In genomic region chr11:29571536-29571935, GRCm38 (mm10) we compare ENCODE assay signal across 29 mouse cellular contexts. TPM values are rescaled to one million over a fixed set of nuclear protein-coding genes. Genes with fewer than 3 reads are reported as not detected.
DNase-seq lines count a peak whose midpoint lies in the region; ATAC-seq and TF ChIP-seq lines count a peak whose summit lies in the region.
"Had no signal": no experiment of that assay in that cellular context is flagged by ENCODE, and none has a peak within 500 bp of the region (broad histone marks: within the 10 kb centered on the region; RNA-seq: fewer than 3 reads in every experiment).

No protein-coding gene starts in this region.

- H3K4me3 ChIP-seq in embryonic facial prominence, embryonic 14.5 days (ENCODE audit: low read depth, low read length), result no peak overlapping the region
- H3K4me3 ChIP-seq: embryonic facial prominence, embryonic 15.5 days; gastrocnemius, adult 2 months; heart, embryonic 12.5 days; heart, embryonic 15.5 days had no signal

- no peaks in the 10 kb centered on the region for H3K4me1 ChIP-seq in embryonic facial prominence, embryonic 14.5 days (ENCODE audit: control insufficient read depth, insufficient read depth, low read length)
- H3K4me1 ChIP-seq: embryonic facial prominence, embryonic 15.5 days; heart, embryonic 12.5 days; heart, embryonic 15.5 days had no signal

- H3K9me3 ChIP-seq in embryonic facial prominence, embryonic 14.5 days (ENCODE audit: control insufficient read depth, low read length), result no peaks in the 10 kb centered on the region
- H3K9me3 ChIP-seq: embryonic facial prominence, embryonic 15.5 days; heart, embryonic 12.5 days; heart, embryonic 15.5 days had no signal

- H3K9ac ChIP-seq in embryonic facial prominence, embryonic 14.5 days (ENCODE audit: low read depth, low read length), result no peak overlapping the region
- H3K9ac ChIP-seq: embryonic facial prominence, embryonic 15.5 days; forebrain, postnatal 0 days; heart, embryonic 12.5 days; heart, embryonic 15.5 days; hindbrain, embryonic 14.5 days had no signal

- no peak for TF ChIP-seq POLR2A in brain, embryonic 14.5 days (IDR thresholded peaks at IDR 0.05; ENCODE audit: borderline replicate concordance, extremely low read depth, insufficient read depth, insufficient read length, poor library complexity, severe bottlenecking)

- H3K4me2 ChIP-seq in embryonic facial prominence, embryonic 14.5 days (ENCODE audit: low read depth, low read length), result no peak overlapping the region
- H3K4me2 ChIP-seq: embryonic facial prominence, embryonic 15.5 days; heart, embryonic 12.5 days; heart, embryonic 15.5 days; hindbrain, embryonic 14.5 days had no signal

- ATAC-seq in embryonic facial prominence, embryonic 14.5 days (ENCODE audit: low read depth), result no peak
- ATAC-seq: activated CD4-positive, CD25-positive, alpha-beta regulatory T cell, adult 4 months; CD4-positive, CD25-positive, alpha-beta regulatory T cell, adult 4 months; forebrain, embryonic 14.5 days; forebrain, postnatal 0 days; hindbrain, postnatal 0 days; intestine, postnatal 0 days had no signal

- DNase-seq in embryo, embryonic 10 days (ENCODE audit: low spot score), result peak; percentile 12
- no peak for DNase-seq in embryo, embryonic 9.5 days (ENCODE audit: extremely low spot score)
- DNase-seq in 3T3-L1 (ENCODE audit: low read depth, low spot score), result peak; percentile 38
- DNase-seq in brain, embryonic 14.5 days (ENCODE audit: low read depth), result peak; percentile 4
- peak; percentile 49 for DNase-seq in embryonic facial prominence, embryonic 14.5 days (ENCODE audit: low spot score)
- no peak for DNase-seq in layer of hippocampus, postnatal 36 days
- DNase-seq in heart, postnatal 4 days, result no peak
- DNase-seq: adrenal gland, adult 8-10 months; adrenal gland, postnatal 25 days; cerebellum, adult 18-20 months; cerebellum, adult 9-10 months; cerebellum, postnatal 14 days; embryo, embryonic 11 days; forebrain, postnatal 0 days; gastrocnemius, adult 2 months; gastrocnemius, postnatal 14 days; heart, adult 11 months; heart, postnatal 10 days; heart, postnatal 36 days had no signal

- H3K27ac ChIP-seq in embryonic facial prominence, embryonic 14.5 days (replicated peaks; ENCODE audit: low read depth, low read length), result no peak overlapping the region
- H3K27ac ChIP-seq: embryonic facial prominence, embryonic 15.5 days; gastrocnemius, adult 2 months; heart, embryonic 15.5 days; hindbrain, embryonic 14.5 days; hindbrain, postnatal 0 days had no signal

- WGBS in embryonic facial prominence, embryonic 14.5 days, result 42% methylated on average over 3 of the region's 3 CpGs

- no peak for TF ChIP-seq CTCF in brain, embryonic 14.5 days (IDR thresholded peaks at IDR 0.05; ENCODE audit: borderline replicate concordance, extremely low read depth, insufficient read depth, insufficient read length)

- H3K27me3 ChIP-seq in embryonic facial prominence, embryonic 14.5 days (replicated peaks; ENCODE audit: control insufficient read depth, insufficient read depth, low read length), result no peaks in the 10 kb centered on the region
- H3K27me3 ChIP-seq: embryonic facial prominence, embryonic 15.5 days; heart, embryonic 12.5 days; heart, embryonic 15.5 days had no signal

- H3K36me3 ChIP-seq in embryonic facial prominence, embryonic 14.5 days (ENCODE audit: control insufficient read depth, insufficient read depth, low read length), result no peaks in the 10 kb centered on the region
- H3K36me3 ChIP-seq: embryonic facial prominence, embryonic 15.5 days; heart, embryonic 12.5 days; heart, embryonic 15.5 days had no signal

RNA-seq across cellular contexts. Expression of gene Rps27a, which starts 23.6 kb away (rescaled TPM):
- polyA plus RNA-seq in brain, embryonic 14.5 days (2012; rRNA removed), result 884 and 893 TPM in 2 replicates
- polyA plus RNA-seq in embryonic facial prominence, embryonic 14.5 days (2014; fragmentation: Nextera tagmentation; extraction: Ambion mirVana), result 1,401 and 1,473 TPM in 2 replicates
- 100 to 1,000 TPM; 464 to 469 TPM for total RNA-seq in layer of hippocampus, postnatal 36 days (2021)
- 100 to 1,000 TPM; 749 to 777 TPM for total RNA-seq in heart, postnatal 4 days (2021)

RNA-seq across cellular contexts. Expression of gene Clhc1, which starts 23.8 kb away (rescaled TPM):
- polyA plus RNA-seq in brain, embryonic 14.5 days (2012; rRNA removed), result 0.23 and 0.24 TPM in 2 replicates
- polyA plus RNA-seq in embryonic facial prominence, embryonic 14.5 days (2014; fragmentation: Nextera tagmentation; extraction: Ambion mirVana), result 0.12 and 0.15 TPM in 2 replicates
- under 1 TPM; 0.22 to 0.43 TPM for total RNA-seq in layer of hippocampus, postnatal 36 days (2021)
- total RNA-seq in heart, postnatal 4 days (2021), result under 1 TPM in 1 of 2 experiments, not detected in 1; 0.18 TPM
- total RNA-seq: forebrain, postnatal 0 days; gastrocnemius, adult 2 months; gastrocnemius, postnatal 14 days; heart, postnatal 10 days; heart, postnatal 36 days; hindbrain, postnatal 0 days had no signal
- polyA plus RNA-seq: C2C12; intestine, postnatal 0 days had no signal

RNA-seq across cellular contexts. Expression of gene Mtif2, which starts 45.3 kb away (rescaled TPM):
- polyA plus RNA-seq in brain, embryonic 14.5 days (2012; rRNA removed), result 27.1 and 30.6 TPM in 2 replicates
- 23.6 and 34.2 TPM in 2 replicates for polyA plus RNA-seq in embryonic facial prominence, embryonic 14.5 days (2014; fragmentation: Nextera tagmentation; extraction: Ambion mirVana)
- total RNA-seq in layer of hippocampus, postnatal 36 days (2021), result 10 to 100 TPM; 32.2 to 34.8 TPM
- total RNA-seq in heart, postnatal 4 days (2021), result 10 to 100 TPM; 43.4 to 49.4 TPM

RNA-seq across cellular contexts. Expression of gene Prorsd1, which starts 56.7 kb away (rescaled TPM):
- polyA plus RNA-seq in brain, embryonic 14.5 days (2012; rRNA removed), result 4.6 TPM in 2 replicates
- 28.1 and 33.1 TPM in 2 replicates for polyA plus RNA-seq in embryonic facial prominence, embryonic 14.5 days (2014; fragmentation: Nextera tagmentation; extraction: Ambion mirVana)
- total RNA-seq in layer of hippocampus, postnatal 36 days (2021), result 1 to 10 TPM; 3.7 to 5.1 TPM
- total RNA-seq in heart, postnatal 4 days (2021), result 10 to 100 TPM; 14.2 to 17.7 TPM

Comparison
In these comparisons a context has a peak if more than half of its experiments do, and no peak if none do; other contexts are left out.
1. DNase-seq: peak in embryo, embryonic 10 days (single experiment), 3T3-L1 (single experiment), brain, embryonic 14.5 days (single experiment) and embryonic facial prominence, embryonic 14.5 days (single experiment); none in embryo, embryonic 9.5 days (single experiment), layer of hippocampus, postnatal 36 days (0 of 2) and heart, postnatal 4 days (single experiment).